Mouse (Mus musculus) thymus, postnatal 14 days (tissue): Measurements from ENCODE around the gene Manf.

Experiments
- DNase-seq: peaks from one replicate; pipeline ENCODE4 v3.0.0; 2021

Manf gene

GRCm38 (mm10) chr9:106884306-106884705, 7.5 kb downstream of the Manf start:
- peak; percentile 23 for DNase-seq

- no peak for DNase-seq
Measured at GRCm38 (mm10) chr9:106883085-106883484, 8.7 kb downstream of the Manf start.

GRCm38 (mm10) chr9:106882176-106882575, 9.6 kb downstream of the Manf start:
- DNase-seq: no peak

- no peak for DNase-seq
Measured at GRCm38 (mm10) chr9:106881071-106881755, 10.6 kb downstream of the Manf start.

GRCm38 (mm10) chr9:106879471-106879870, 12.3 kb downstream of the Manf start:
- no peak for DNase-seq

GRCm38 (mm10) chr9:106876666-106877065, 15.1 kb downstream of the Manf start:
- DNase-seq: no peak

- no peak for DNase-seq
Measured at GRCm38 (mm10) chr9:106874216-106874615, 17.6 kb downstream of the Manf start.

GRCm38 (mm10) chr9:106858036-106858435, 33.7 kb downstream of the Manf start:
- no peak for DNase-seq

GRCm38 (mm10) chr9:106856664-106857063, 35.1 kb downstream of the Manf start:
- DNase-seq: no peak

- DNase-seq: no peak
Measured at GRCm38 (mm10) chr9:106842800-106843199, 49.0 kb downstream of the Manf start.

- no peak for DNase-seq
Measured at GRCm38 (mm10) chr9:106840569-106840968, 51.2 kb downstream of the Manf start.

GRCm38 (mm10) chr9:106822381-106823104, 69.2 kb downstream of the Manf start:
- peak; percentile 91 for DNase-seq

GRCm38 (mm10) chr9:106821618-106822380, 70.0 kb downstream of the Manf start, which contains the start of gene Dcaf1:
Dcaf1 (plus strand) TSS chr9:106821874.
- peak; percentile 97 for DNase-seq

- peak; percentile 11 for DNase-seq
Measured at GRCm38 (mm10) chr9:106821050-106821617, 70.6 kb downstream of the Manf start.

- peak; percentile 48 for DNase-seq
Measured at GRCm38 (mm10) chr9:106819201-106819600, 72.6 kb downstream of the Manf start.

GRCm38 (mm10) chr9:106818191-106818590, 73.6 kb downstream of the Manf start:
- DNase-seq: no peak

GRCm38 (mm10) chr9:106806503-106806902, 85.3 kb downstream of the Manf start:
- no peak for DNase-seq

- no peak for DNase-seq
Measured at GRCm38 (mm10) chr9:106790831-106791230, 100.9 kb downstream of the Manf start.

- peak; percentile 9 for DNase-seq
Measured at GRCm38 (mm10) chr9:106789363-106789762, 102.4 kb downstream of the Manf start.

- DNase-seq: peak; percentile 86
Measured at GRCm38 (mm10) chr9:106788812-106789321, 102.9 kb downstream of the Manf start, which contains the start of gene Rad54l2. Rad54l2 (minus strand) TSS chr9:106789194.
